Mouse (Mus musculus) hindbrain, embryonic 15.5 days (tissue): ENCODE data around the gene Klc3. TPM values are rescaled to one million over a fixed set of nuclear protein-coding genes. Genes with fewer than 3 reads are reported as not detected.

Experiments used
- ATAC-seq: fragments of 200-750 bp; cut with Nextera tagmentation; 2 replicates; pipeline ENCODE4 v1.8.0; 2017; ENCODE audit warnings: low read depth, moderate number of reproducible peaks, moderate TSS enrichment; ENCODE audit not compliant: low FRiP score
- H3K27ac ChIP-seq: fragments of 300-500 bp; sonication (generic); replicated peaks from 2 replicates; pipeline ENCODE4 v1.5.1; 2015; ENCODE audit warnings: mild to moderate bottlenecking, inconsistent platforms
- H3K27me3 ChIP-seq: fragments of 300-500 bp; sonication (generic); 2 replicates; pipeline ENCODE4 v1.6.1; 2015; ENCODE audit warnings: control low read depth, inconsistent platforms
- H3K36me3 ChIP-seq: fragments of 300-500 bp; sonication (generic); 2 replicates; pipeline ENCODE4 v1.6.1; 2015; ENCODE audit warnings: control low read depth, inconsistent platforms
- H3K4me1 ChIP-seq: fragments of 300-500 bp; sonication (generic); replicated peaks from 2 replicates; pipeline ENCODE4 v1.6.1; 2015; ENCODE audit warnings: control low read depth, inconsistent platforms
- H3K4me2 ChIP-seq: fragments of 300-500 bp; sonication (generic); 2 replicates; pipeline ENCODE4 v1.6.1; 2015; ENCODE audit warnings: moderate library complexity, mild to moderate bottlenecking, inconsistent platforms
- H3K4me3 ChIP-seq: fragments of 300-500 bp; sonication (generic); 2 replicates; pipeline ENCODE4 v1.5.1; 2015; ENCODE audit warnings: mild to moderate bottlenecking, inconsistent platforms
- H3K9ac ChIP-seq: fragments of 300-500 bp; sonication (generic); 2 replicates; pipeline ENCODE4 v1.6.1; 2015; ENCODE audit warnings: inconsistent platforms
- H3K9me3 ChIP-seq: fragments of 300-500 bp; sonication (generic); 2 replicates; pipeline ENCODE4 v1.6.1; 2016; ENCODE audit warnings: control low read depth, inconsistent platforms
- WGBS: fragments of 180-500 bp; shearing (Covaris S2); methylation state at CpG from one replicate; pipeline ENCODE4 v1.1.7; 2015; 5-methylcytosine and 5-hydroxymethylcytosine counted together
- polyA plus RNA-seq: library from polyadenylated mRNA; unstranded; fragments of >200 nt; fragmentation: Nextera tagmentation; extraction: Ambion mirVana; gene quantifications from 2 replicates; pipeline ENCODE4 v1.2.1, GENCODE M21; 2015

The Klc3 gene
- polyA plus RNA-seq, 1 experiment from 2014 or later, result 2.1 TPM

DNA sequence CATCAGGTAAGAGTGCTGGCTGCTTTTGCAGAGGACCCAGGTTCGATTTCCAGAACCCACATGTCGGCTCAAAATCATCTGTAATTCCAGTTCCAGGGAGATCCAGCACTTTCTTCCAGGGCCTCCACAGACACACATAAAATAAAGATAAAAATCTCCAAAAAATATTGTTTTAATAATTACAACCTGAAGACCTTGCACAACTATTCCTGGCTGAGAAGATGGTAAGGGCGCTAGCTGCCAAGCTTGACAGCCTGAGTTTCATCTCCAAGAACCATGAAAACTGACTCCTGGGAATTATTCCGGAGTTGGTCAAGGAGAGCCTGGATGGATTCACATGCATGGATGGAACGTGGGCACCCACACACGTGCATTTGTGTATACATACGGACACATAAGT, 572 bp upstream of the Klc3 start, which contains the start of gene Ckm:
Ckm (plus strand) TSS at position 301 of the 400 bp plus-strand sequence.
- peaks cover 16% of the 10 kb centered on the region for H3K4me1 ChIP-seq
- peak within 1 kb of the TSS; percentile 98 for H3K4me2 ChIP-seq
- no peak within 1 kb of the TSS for H3K27ac ChIP-seq
- 56% methylated on average over 7 of the region's 7 CpGs for WGBS
- ATAC-seq, result no peak
- H3K4me3 ChIP-seq, result peak within 1 kb of the TSS; percentile 54
- peaks cover 50% of the 10 kb centered on the region for H3K27me3 ChIP-seq
- no peaks in the 10 kb centered on the region for H3K36me3 ChIP-seq
- no peaks in the 10 kb centered on the region for H3K9me3 ChIP-seq
- peak within 1 kb of the TSS; percentile 41; the same call in 1 of the 2 replicates for H3K9ac ChIP-seq

DNA sequence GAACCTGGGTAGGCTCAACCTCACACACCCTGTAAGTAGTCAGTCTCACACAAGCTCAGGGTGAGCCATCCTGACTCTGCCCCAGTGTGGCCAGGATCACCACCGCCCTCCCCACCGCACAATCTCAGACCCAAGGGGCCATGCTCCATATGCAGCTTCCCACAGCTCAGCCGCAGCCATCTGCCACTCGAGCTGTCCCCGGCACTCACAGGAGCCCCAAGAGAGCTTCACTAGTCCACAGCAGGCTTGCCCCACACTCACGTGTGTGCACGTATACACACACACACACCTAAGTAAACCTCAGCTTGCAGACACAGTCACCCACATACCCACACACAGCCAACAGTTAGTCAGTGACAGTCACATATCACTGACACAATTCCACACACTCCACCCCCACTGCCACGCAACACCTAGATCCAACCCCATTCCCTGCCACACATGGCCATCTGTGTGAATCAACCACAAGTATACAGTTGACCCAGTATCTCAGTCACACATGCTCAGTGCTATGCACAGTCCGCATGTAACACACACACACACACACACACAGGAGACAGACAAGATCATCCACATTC, 1.3 kb downstream of the Klc3 start:
- H3K27me3 ChIP-seq, result peaks cover 55% of the 10 kb centered on the region
- no peak for ATAC-seq
- no peak overlapping the region for H3K27ac ChIP-seq
- no peaks in the 10 kb centered on the region for H3K9me3 ChIP-seq
- peaks cover 19% of the 10 kb centered on the region for H3K4me1 ChIP-seq
- no peak overlapping the region for H3K4me2 ChIP-seq
- 64% methylated on average over 9 of the region's 9 CpGs for WGBS
- no peak overlapping the region for H3K4me3 ChIP-seq
- H3K9ac ChIP-seq, result no peak overlapping the region
- H3K36me3 ChIP-seq, result no peaks in the 10 kb centered on the region

DNA sequence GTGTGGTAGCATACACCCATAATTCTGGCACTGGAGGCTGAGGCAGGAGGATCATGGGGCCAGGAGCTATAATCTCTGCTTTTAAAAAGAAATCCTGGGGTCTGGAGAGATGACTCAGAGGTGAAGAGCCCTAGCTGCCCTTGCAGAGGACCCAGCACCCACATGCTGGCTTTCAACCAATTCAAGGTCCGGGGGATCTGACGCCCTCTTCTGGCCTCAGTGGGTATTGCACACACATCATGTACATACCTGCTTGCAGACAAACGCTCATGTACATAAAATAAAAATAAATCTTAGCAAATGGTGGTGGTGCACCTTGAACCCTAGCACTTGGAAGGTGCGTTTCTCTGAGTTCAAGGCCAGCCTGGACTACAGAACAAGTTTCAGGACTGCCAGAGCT, 3.0 kb downstream of the Klc3 start:
- no peaks in the 10 kb centered on the region for H3K9me3 ChIP-seq
- no peak overlapping the region for H3K9ac ChIP-seq
- H3K4me1 ChIP-seq, result peaks cover 19% of the 10 kb centered on the region
- H3K4me3 ChIP-seq, result no peak overlapping the region
- WGBS, result 81% methylated on average over 4 of the region's 4 CpGs
- H3K4me2 ChIP-seq, result no peak overlapping the region
- H3K27me3 ChIP-seq, result peaks cover 53% of the 10 kb centered on the region
- no peak for ATAC-seq
- no peaks in the 10 kb centered on the region for H3K36me3 ChIP-seq
- no peak overlapping the region for H3K27ac ChIP-seq

DNA sequence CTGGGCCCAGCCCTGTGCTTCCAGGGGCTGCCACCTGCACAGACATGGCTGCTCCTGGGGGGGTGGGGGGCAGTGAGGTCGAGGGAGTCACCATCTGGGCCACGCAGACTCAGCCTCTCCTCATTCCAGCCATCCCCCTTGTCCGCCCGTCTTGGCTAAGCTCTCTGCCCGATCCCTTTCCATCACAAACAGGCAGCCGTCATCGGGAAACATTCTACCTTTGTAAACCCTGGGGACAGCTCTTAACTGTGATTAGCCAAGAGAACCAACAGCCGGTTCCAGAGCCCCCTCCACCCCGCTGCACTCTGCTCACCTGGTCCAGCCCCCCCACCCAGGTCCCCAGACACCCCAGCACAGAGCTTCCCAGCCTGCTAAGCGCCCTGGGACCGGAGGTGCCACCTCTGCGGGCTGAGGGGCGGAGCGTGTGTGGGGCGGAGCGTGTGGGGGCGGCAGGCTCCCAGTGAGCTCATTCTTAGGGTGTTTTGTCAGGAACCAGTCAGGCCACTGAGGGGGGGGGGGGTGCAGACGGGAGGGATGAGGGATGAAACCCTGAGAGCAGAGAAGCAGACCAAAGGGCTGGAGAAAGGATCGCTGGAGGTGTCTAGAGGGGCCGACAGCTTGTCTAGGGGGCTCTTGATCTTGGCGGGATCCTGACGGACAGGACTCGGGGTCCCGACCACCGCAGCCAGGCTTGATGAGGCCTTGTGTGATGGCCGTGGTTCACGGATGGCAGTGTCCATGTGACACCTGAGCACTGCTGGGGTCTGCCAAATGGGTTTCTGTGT, 4.2 kb downstream of the Klc3 start:
- 4% methylated on average over 26 of the region's 27 CpGs for WGBS
- Histone ChIP-seq H3K9me3 (no peaks in the 10 kb centered on the region), H3K4me1 (peaks cover 16% of the 10 kb centered on the region), H3K36me3 (peaks cover 10% of the 10 kb centered on the region), H3K27ac (no peak overlapping the region), H3K9ac (peak overlapping the region; percentile 2; the same call in 1 of the 2 replicates), H3K4me2 (peak overlapping the region; percentile 43), H3K27me3 (peaks cover 48% of the 10 kb centered on the region), H3K4me3 (peak overlapping the region; percentile 6; the same call in 1 of the 2 replicates)
- ATAC-seq, result no peak

DNA sequence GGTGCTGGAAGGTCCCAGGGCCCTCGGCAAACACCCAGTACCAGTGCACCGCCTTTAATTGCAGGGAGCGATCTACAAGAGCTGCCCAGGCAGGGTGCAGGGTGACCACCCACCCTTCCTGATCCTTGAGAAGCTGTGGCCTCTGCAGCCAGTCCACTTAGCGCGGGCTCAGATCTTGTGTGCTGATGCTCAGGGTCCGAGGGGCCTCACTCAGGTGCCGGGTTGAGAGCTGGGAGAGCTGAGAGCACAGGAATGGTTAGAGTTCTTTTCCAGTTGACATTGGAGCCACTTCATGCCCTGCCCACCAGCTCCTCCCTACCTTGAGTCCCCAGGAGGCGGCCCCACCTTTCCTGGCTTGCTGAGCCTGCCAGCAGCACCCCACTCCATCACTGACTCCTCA, 9.4 kb downstream of the Klc3 start:
- Histone ChIP-seq H3K27ac (no peak overlapping the region), H3K4me3 (no peak overlapping the region), H3K9ac (no peak overlapping the region), H3K4me2 (no peak overlapping the region), H3K27me3 (0 out of 2 replicates have a peak, but pooled peaks cover 5% of the 10 kb centered on the region), H3K36me3 (peaks cover 54% of the 10 kb centered on the region), H3K9me3 (no peaks in the 10 kb centered on the region), H3K4me1 (peaks cover 4% of the 10 kb centered on the region; the same call in 1 of the 2 replicates)
- 90% methylated on average over 8 of the region's 8 CpGs for WGBS
- no peak for ATAC-seq

DNA sequence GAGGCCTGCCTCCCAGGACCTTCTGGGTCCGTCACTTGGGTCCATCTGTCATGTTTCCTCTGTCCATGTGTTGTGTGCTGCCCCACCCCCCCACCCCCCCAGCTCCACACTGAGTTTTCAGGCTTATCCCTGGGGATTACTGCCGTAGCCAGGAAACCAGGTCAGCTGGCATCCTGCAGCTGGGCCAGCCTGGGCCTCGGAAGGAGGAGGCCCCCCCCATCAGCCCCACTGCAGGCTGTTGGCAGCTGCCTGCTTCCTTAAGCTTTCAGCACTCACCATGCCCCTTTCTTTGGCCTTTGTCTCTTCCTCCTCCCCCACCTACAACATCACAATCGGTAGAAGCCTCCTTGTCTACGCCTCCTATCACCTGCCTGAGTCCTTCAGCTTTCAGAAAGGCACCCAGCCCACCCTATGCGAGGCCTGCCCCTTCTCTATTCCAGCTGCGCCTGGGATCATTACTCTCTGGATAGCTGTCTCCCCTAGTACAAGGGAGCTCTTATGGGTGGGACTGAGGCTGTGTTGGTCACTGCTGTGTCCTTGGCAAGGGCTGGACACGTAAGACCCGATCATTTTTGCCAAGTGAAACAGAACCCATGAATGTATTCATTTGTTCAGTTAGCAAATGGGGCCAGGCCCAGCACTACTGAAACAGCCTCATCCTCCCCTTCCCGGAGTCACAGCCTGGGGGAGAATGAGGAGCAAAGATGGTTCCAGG, 15.0 kb downstream of the Klc3 start:
- Histone ChIP-seq H3K27me3 (no peaks in the 10 kb centered on the region), H3K9ac (no peak overlapping the region), H3K27ac (no peak overlapping the region), H3K36me3 (peaks cover 70% of the 10 kb centered on the region), H3K9me3 (no peaks in the 10 kb centered on the region), H3K4me1 (peaks cover 3% of the 10 kb centered on the region; the same call in 1 of the 2 replicates), H3K4me2 (no peak overlapping the region), H3K4me3 (no peak overlapping the region)
- WGBS, result 62% methylated on average over 10 of the region's 10 CpGs
- ATAC-seq, result no peak

DNA sequence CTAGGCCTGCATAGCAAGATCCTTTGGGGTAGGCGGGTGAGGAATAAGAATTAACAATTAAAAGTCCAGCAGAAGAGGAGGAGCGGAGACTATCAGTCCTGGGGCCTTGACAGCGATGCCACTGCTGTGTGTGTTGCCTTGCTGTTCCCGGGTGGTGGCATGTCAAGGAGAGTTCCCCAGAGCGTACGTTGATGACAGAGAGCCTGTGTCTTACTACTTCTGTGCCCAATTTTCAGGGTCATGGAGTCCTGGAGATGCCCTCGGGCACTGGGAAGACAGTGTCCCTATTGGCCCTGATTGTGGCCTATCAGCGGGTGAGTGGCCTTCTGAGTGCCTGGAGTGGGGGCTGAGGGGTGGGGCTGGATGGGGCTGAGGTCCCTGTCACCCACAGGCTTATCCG, 20.2 kb downstream of the Klc3 start:
- no peaks in the 10 kb centered on the region for H3K27me3 ChIP-seq
- H3K36me3 ChIP-seq, result peaks cover 33% of the 10 kb centered on the region
- H3K4me2 ChIP-seq, result 0 out of 2 replicates have a peak overlapping the region, but pooled peaks have one; percentile 58
- H3K27ac ChIP-seq, result no peak overlapping the region
- peaks cover 17% of the 10 kb centered on the region for H3K4me1 ChIP-seq
- 84% methylated on average over 9 of the region's 9 CpGs for WGBS
- no peaks in the 10 kb centered on the region for H3K9me3 ChIP-seq
- ATAC-seq, result no peak
- H3K4me3 ChIP-seq, result no peak overlapping the region
- no peak overlapping the region for H3K9ac ChIP-seq

DNA sequence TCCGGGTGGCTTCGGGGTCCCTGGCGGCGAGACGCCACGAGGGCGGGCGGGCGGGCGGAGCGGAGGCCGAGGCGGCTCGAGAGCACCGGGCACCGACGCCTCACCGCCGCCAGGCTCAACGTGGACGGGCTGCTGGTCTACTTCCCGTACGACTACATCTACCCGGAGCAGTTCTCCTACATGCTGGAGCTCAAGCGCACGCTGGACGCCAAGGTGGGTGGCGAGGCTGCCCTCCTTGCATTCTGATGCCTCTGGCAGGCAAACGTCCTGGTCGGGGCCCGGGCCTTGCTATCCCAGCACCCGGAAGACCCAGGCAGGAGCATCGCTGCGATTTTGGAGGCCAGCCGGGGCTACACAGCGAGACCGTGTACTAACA, 21.8 kb downstream of the Klc3 start:
- H3K4me3 ChIP-seq, result peak overlapping the region; percentile 93
- H3K4me2 ChIP-seq, result peak overlapping the region; percentile 58
- peaks cover 17% of the 10 kb centered on the region for H3K4me1 ChIP-seq
- no peaks in the 10 kb centered on the region for H3K27me3 ChIP-seq
- H3K27ac ChIP-seq, result peak overlapping the region; percentile 71
- ATAC-seq, result peak; percentile 64
- WGBS, result under 1% methylated on average over 28 of the region's 37 CpGs
- peaks cover 23% of the 10 kb centered on the region for H3K36me3 ChIP-seq
- H3K9ac ChIP-seq, result peak overlapping the region; percentile 82
- H3K9me3 ChIP-seq, result no peaks in the 10 kb centered on the region

DNA sequence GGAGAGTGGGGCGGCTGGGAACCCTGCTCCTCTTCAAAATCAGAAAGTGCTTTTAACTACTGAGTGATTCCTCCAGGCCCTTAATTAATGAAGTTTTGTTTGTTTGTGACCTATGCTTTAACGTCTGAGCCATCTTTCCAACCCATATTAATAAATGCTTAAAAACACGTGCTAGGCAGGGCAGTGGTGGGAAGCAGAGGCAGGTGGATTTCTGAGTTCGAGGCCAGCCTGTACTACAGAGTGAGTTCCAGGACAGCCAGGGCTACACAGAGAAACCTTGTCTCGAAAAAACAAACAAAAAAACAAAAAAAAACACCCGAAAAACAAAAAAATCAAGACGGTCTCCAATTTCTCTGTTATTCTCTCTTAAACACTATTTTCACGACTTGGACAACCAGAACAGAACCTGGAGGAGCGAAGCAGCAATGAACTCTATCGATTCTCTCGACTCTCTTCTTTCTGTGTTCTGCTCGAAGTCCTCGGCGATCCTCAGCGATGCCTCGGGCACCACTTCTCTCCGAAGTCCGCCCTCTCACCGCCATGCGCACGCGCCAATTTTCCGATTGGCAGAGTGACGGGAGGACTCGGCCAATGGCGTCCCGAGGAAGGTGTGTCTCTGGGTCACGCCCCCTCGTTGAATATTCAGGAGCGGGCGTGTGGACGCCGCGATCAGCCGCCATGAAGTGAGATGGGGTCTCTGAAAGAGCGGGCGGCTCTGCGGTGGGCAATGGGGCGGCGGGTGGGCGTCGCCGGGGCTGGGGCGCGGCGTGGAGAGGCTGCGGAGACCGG, 22.3 kb downstream of the Klc3 start, which contains the start of gene Ercc2:
Ercc2 (plus strand) TSS at position 634 of the 789 bp plus-strand sequence.
- Histone ChIP-seq H3K9me3 (no peaks in the 10 kb centered on the region), H3K9ac (peak within 1 kb of the TSS; percentile 82), H3K4me1 (peaks cover 17% of the 10 kb centered on the region), H3K36me3 (peaks cover 19% of the 10 kb centered on the region), H3K27me3 (no peaks in the 10 kb centered on the region), H3K27ac (peak within 1 kb of the TSS; percentile 71), H3K4me2 (peak within 1 kb of the TSS; percentile 58), H3K4me3 (peak within 1 kb of the TSS; percentile 93)
- peak; percentile 95 for ATAC-seq
- 7% methylated on average over 46 of the region's 48 CpGs for WGBS

DNA sequence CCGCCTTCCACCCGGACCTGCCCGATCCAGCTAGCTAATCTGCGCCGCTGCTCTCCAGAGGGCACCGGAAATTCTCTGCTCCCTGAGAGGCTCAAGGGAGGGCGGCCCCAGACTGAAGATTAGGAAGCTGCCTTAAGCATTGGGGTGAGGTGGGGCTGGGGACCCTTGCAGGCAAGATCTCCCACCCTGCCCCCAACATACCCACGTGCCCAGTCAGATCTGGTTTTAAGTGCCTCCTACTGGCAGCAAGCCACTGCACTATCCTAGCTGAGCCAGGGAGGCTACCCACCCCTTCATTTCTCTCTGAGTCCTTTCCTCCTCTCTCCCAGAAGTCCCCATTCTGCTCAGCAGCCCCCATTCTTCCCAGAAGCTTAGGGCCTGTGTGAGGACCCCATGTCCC, 25.9 kb downstream of the Klc3 start:
- WGBS, result 74% methylated on average over 8 of the region's 8 CpGs
- H3K9ac ChIP-seq, result no peak overlapping the region

DNA sequence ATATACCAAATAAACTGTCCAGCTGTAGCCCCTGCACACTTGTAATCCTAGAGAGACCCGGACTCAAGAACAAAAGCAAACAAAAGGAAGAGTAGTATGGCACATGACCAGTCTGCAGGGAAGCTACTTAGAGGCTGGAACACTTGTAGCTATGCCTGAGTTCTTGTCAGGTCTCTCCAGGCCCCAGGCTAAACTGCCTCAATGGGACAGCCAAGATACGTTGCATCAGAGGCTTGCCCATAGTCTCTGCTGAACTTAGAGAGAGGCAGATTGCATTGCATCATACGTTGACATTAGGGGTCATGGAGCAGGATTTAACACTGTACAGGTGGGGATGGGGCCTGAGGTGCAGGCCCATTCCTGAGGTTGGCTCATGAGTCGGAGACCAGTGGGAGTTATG, 27.9 kb downstream of the Klc3 start:
- H3K36me3 ChIP-seq, result no peaks in the 10 kb centered on the region
- WGBS, result 86% methylated on average over 4 of the region's 4 CpGs
- H3K4me1 ChIP-seq, result no peaks in the 10 kb centered on the region
- no peak overlapping the region for H3K4me2 ChIP-seq
- H3K9ac ChIP-seq, result no peak overlapping the region
- ATAC-seq, result no peak
- no peaks in the 10 kb centered on the region for H3K9me3 ChIP-seq
- H3K27ac ChIP-seq, result no peak overlapping the region
- no peaks in the 10 kb centered on the region for H3K27me3 ChIP-seq
- H3K4me3 ChIP-seq, result no peak overlapping the region

More for the DNA sequence above, 25.9 kb downstream of the Klc3 start:
- no peak overlapping the region for H3K27ac ChIP-seq
- H3K4me1 ChIP-seq, result peaks cover 6% of the 10 kb centered on the region
- ATAC-seq, result no peak
- no peaks in the 10 kb centered on the region for H3K9me3 ChIP-seq
- no peaks in the 10 kb centered on the region for H3K27me3 ChIP-seq
- H3K4me3 ChIP-seq, result no peak overlapping the region
- no peak overlapping the region for H3K4me2 ChIP-seq
- no peaks in the 10 kb centered on the region for H3K36me3 ChIP-seq
